Mouse (Mus musculus): ENCODE results near the gene Arid4a. TPM values are rescaled to one million over a fixed set of nuclear protein-coding genes. Genes with fewer than 3 reads are reported as not detected.
A peak's percentile ranks its signal among the peaks of the same experiment; 100 is the strongest.
"Not testable (repeated sequence)": the region's sequence is repeated elsewhere in the genome, so short reads cannot be mapped to it uniquely, and the experiment has no call there.

Arid4a gene
- total RNA-seq, 2 experiments from 2014 or later: 6.8 to 7.8 TPM

GRCm38 (mm10) chr12:71009769-71010168 lies 6.0 kb upstream of the Arid4a start:
- DNase-seq: no peak
- intact Hi-C loops (cut with DNase I): no loop called here

GRCm38 (mm10) chr12:71014845-71015362 lies 886 bp upstream of the Arid4a start:
- intact Hi-C loops (cut with DNase I): loop anchor here (5.0 kb wide), 1 partner anchor 48 kb away; no protein-coding TSS in a partner anchor
- DNase-seq: no peak

GRCm38 (mm10) chr12:71016211-71016502 lies 367 bp downstream of the Arid4a start:
- DNase-seq: no peak
- intact Hi-C loops (cut with DNase I): loop anchor here (5.0 kb wide), 1 partner anchor 49 kb away; no protein-coding TSS in a partner anchor

GRCm38 (mm10) chr12:71016503-71017241 lies 882 bp downstream of the Arid4a start:
- DNase-seq: peak; percentile 8 to 33
- intact Hi-C loops (cut with DNase I): loop anchor here (5.0 kb wide), 1 partner anchor 49 kb away; no protein-coding TSS in a partner anchor

GRCm38 (mm10) chr12:71017242-71017571 lies 1.4 kb downstream of the Arid4a start:
- no peak for DNase-seq
- intact Hi-C loops (cut with DNase I): loop anchor here (5.0 kb wide), 1 partner anchor 50 kb away; no protein-coding TSS in a partner anchor

- intact Hi-C loops (cut with DNase I): loop anchor here (5.0 kb wide), 1 partner anchor 51 kb away; no protein-coding TSS in a partner anchor
- DNase-seq: no peak
Measured at GRCm38 (mm10) chr12:71017827-71018226, 2.0 kb downstream of the Arid4a start.

GRCm38 (mm10) chr12:71019211-71019610 lies 3.4 kb downstream of the Arid4a start:
- intact Hi-C loops (cut with DNase I): loop anchor here (5.0 kb wide), 1 partner anchor 52 kb away; no protein-coding TSS in a partner anchor
- no peak for DNase-seq

GRCm38 (mm10) chr12:71024411-71024810 lies 8.6 kb downstream of the Arid4a start:
- intact Hi-C loops (cut with DNase I): no loop called here
- DNase-seq: no peak

GRCm38 (mm10) chr12:71028265-71028664 lies 12.5 kb downstream of the Arid4a start:
- intact Hi-C loops (cut with DNase I); DNase-seq: not testable (repeated sequence)

GRCm38 (mm10) chr12:71030260-71030659 lies 14.5 kb downstream of the Arid4a start:
- no peak for DNase-seq
- intact Hi-C loops (cut with DNase I): no loop called here

- no peak for DNase-seq
- intact Hi-C loops (cut with DNase I): no loop called here
Measured at GRCm38 (mm10) chr12:71030722-71031121, 14.9 kb downstream of the Arid4a start.

GRCm38 (mm10) chr12:71035826-71036225 lies 20.0 kb downstream of the Arid4a start:
- DNase-seq: no peak
- intact Hi-C loops (cut with DNase I): no loop called here

- intact Hi-C loops (cut with DNase I): no loop called here
- no peak for DNase-seq
Measured at GRCm38 (mm10) chr12:71036729-71037404, 21.1 kb downstream of the Arid4a start.

GRCm38 (mm10) chr12:71040462-71040861 lies 24.7 kb downstream of the Arid4a start:
- intact Hi-C loops (cut with DNase I): no loop called here
- peak; percentile 24 to 37 for DNase-seq

- intact Hi-C loops (cut with DNase I): no loop called here
- DNase-seq: no peak
Measured at GRCm38 (mm10) chr12:71042451-71042850, 26.7 kb downstream of the Arid4a start.

- intact Hi-C loops (cut with DNase I): no loop called here
- no peak for DNase-seq
Measured at GRCm38 (mm10) chr12:71043571-71043970, 27.8 kb downstream of the Arid4a start.

- intact Hi-C loops (cut with DNase I): no loop called here
- no peak for DNase-seq
Measured at GRCm38 (mm10) chr12:71044488-71044887, 28.7 kb downstream of the Arid4a start.

- intact Hi-C loops (cut with DNase I): no loop called here
- no peak for DNase-seq
Measured at GRCm38 (mm10) chr12:71046501-71046900, 30.7 kb downstream of the Arid4a start.

GRCm38 (mm10) chr12:71047473-71048078 lies 31.8 kb downstream of the Arid4a start:
- no peak for DNase-seq
- intact Hi-C loops (cut with DNase I): no loop called here

- peak; percentile 86 to 88 for DNase-seq
- intact Hi-C loops (cut with DNase I): no loop called here
Measured at GRCm38 (mm10) chr12:71048117-71048516, 32.3 kb downstream of the Arid4a start.

- DNase-seq: no peak
- intact Hi-C loops (cut with DNase I): no loop called here
Measured at GRCm38 (mm10) chr12:71048561-71048960, 32.8 kb downstream of the Arid4a start.
